15 mouse cellular contexts compared by ENCODE assay signal in the genomic region with DNA sequence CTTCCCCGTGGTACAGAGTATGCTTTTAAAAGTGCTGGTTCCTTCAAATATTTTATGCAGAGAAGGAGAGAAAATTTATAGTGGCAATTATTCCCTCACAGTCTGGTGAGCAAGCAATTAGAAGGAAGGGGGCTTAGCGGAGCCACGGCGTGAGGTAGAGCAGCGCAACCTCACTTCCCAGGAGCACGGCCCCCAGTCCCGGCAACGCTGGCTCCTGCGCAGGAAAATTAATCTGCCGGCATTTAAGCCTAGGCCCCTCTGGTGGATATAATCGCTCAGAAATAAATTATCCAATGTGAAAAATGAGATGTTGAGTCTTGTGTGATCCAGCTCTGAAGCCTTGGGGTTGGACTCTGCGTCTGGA. TPM values are rescaled to one million over a fixed set of nuclear protein-coding genes. Genes with fewer than 3 reads are reported as not detected.
DNase-seq lines count a peak whose midpoint lies in the region; ATAC-seq and TF ChIP-seq lines count a peak whose summit lies in the region.
"Had no signal": no experiment of that assay in that cellular context is flagged by ENCODE, and none has a peak within 500 bp of the region (broad histone marks: within the 10 kb centered on the region; RNA-seq: fewer than 3 reads in every experiment).

No protein-coding gene starts in this region.

- H3K27ac ChIP-seq in kidney, adult 2 months (ENCODE audit: insufficient read depth, low read depth, low read length) = peak overlapping the region; percentile 45; the same call in 1 of the 2 replicates
- peak overlapping the region; percentile 51 for H3K27ac ChIP-seq in hindbrain, embryonic 15.5 days (replicated peaks)
- H3K27ac ChIP-seq in neural tube, embryonic 12.5 days = 0 out of 2 replicates have a peak overlapping the region, but pooled peaks have one; percentile 22
- H3K27ac ChIP-seq: layer of hippocampus, adult 2 months; liver, embryonic 13.5 days; lung, embryonic 15.5 days had no signal

- H3K9ac ChIP-seq in hindbrain, embryonic 15.5 days = no peak overlapping the region
- no peak overlapping the region for H3K9ac ChIP-seq in neural tube, embryonic 12.5 days
- H3K9ac ChIP-seq: liver, embryonic 13.5 days; lung, embryonic 15.5 days had no signal

- TF ChIP-seq CTCF in kidney, adult 2 months (conservative IDR thresholded peaks at IDR 0.05; ENCODE audit: insufficient read depth, insufficient read length, low read depth, low read length) = no peak

- H3K4me3 ChIP-seq in kidney, adult 2 months (ENCODE audit: insufficient read depth, low read depth, low read length) = no peak overlapping the region
- H3K4me3 ChIP-seq in hindbrain, embryonic 15.5 days = no peak overlapping the region
- H3K4me3 ChIP-seq in neural tube, embryonic 12.5 days = no peak overlapping the region
- H3K4me3 ChIP-seq: erythroblast, embryonic 14.5 days; layer of hippocampus, adult 2 months; liver, embryonic 13.5 days; lung, embryonic 15.5 days had no signal

- peak; percentile 12 to 22 for DNase-seq in cerebellum, postnatal 25 days
- no peak for DNase-seq in cerebellum, adult 11 months
- DNase-seq in kidney, adult 2 months = no peak
- no peak for DNase-seq in kidney, postnatal 10 days
- no peak for DNase-seq in thymus, postnatal 10 days (ENCODE audit: low spot score in 2 of 2)
- DNase-seq: gastrocnemius, postnatal 25 days; liver, embryonic 13.5 days; thymus, adult 18-20 months had no signal

- H3K36me3 ChIP-seq in kidney, adult 2 months (ENCODE audit: control insufficient read depth, insufficient read depth, low read length) = no peaks in the 10 kb centered on the region
- no peaks in the 10 kb centered on the region for H3K36me3 ChIP-seq in hindbrain, embryonic 15.5 days
- peaks cover 25% of the 10 kb centered on the region for H3K36me3 ChIP-seq in neural tube, embryonic 12.5 days

- H3K27me3 ChIP-seq in kidney, adult 2 months (replicated peaks; ENCODE audit: control insufficient read depth, insufficient read depth, low read length) = no peaks in the 10 kb centered on the region
- H3K27me3 ChIP-seq in hindbrain, embryonic 15.5 days = no peaks in the 10 kb centered on the region
- no peaks in the 10 kb centered on the region for H3K27me3 ChIP-seq in neural tube, embryonic 12.5 days (replicated peaks)
- H3K27me3 ChIP-seq: liver, embryonic 13.5 days; lung, embryonic 15.5 days had no signal

- no peaks in the 10 kb centered on the region for H3K4me1 ChIP-seq in kidney, adult 2 months (ENCODE audit: control insufficient read depth, insufficient read depth, low read length)
- peaks cover 44% of the 10 kb centered on the region for H3K4me1 ChIP-seq in hindbrain, embryonic 15.5 days (replicated peaks)
- H3K4me1 ChIP-seq in neural tube, embryonic 12.5 days = peaks cover 37% of the 10 kb centered on the region

- no peak overlapping the region for H3K4me2 ChIP-seq in hindbrain, embryonic 15.5 days
- H3K4me2 ChIP-seq in neural tube, embryonic 12.5 days (replicated peaks) = no peak overlapping the region
- H3K4me2 ChIP-seq: liver, embryonic 13.5 days; lung, embryonic 15.5 days had no signal

- peak; percentile 27; the same call in 1 of the 2 replicates for ATAC-seq in hindbrain, embryonic 15.5 days (ENCODE audit: low FRiP score, low read depth)
- ATAC-seq in neural tube, embryonic 12.5 days (ENCODE audit: low FRiP score, low read depth) = no peak
- ATAC-seq in erythroid progenitor cell, adult 5-6 weeks (replicated peaks; ENCODE audit: low FRiP score, poor library complexity, severe bottlenecking) = no peak
- ATAC-seq: inflammation-experienced regulatory T-cells, adult 6 months had no signal

- no peak for TF ChIP-seq POLR2A in kidney, adult 2 months (IDR thresholded peaks at IDR 0.05; ENCODE audit: low read depth, low read length)

- H3K9me3 ChIP-seq in hindbrain, embryonic 15.5 days = no peaks in the 10 kb centered on the region
- H3K9me3 ChIP-seq in neural tube, embryonic 12.5 days = no peaks in the 10 kb centered on the region
- H3K9me3 ChIP-seq: liver, embryonic 13.5 days; lung, embryonic 15.5 days had no signal

- WGBS in kidney, adult 2 months = 47% methylated on average over 12 of the region's 12 CpGs
- WGBS in hindbrain, embryonic 15.5 days = 36% methylated on average over 12 of the region's 12 CpGs
- 60% methylated on average over 12 of the region's 12 CpGs for WGBS in neural tube, embryonic 12.5 days

RNA-seq across cellular contexts. Expression of a gene that starts 12.3 kb away (rescaled TPM):
- 10.5 and 12.3 TPM in 2 replicates for polyA plus RNA-seq in kidney, adult 2 months (2012; rRNA removed)
- polyA plus RNA-seq in hindbrain, embryonic 15.5 days (2015; fragmentation: Nextera tagmentation; extraction: Ambion mirVana) = 6.8 and 7.7 TPM in 2 replicates
- polyA plus RNA-seq in neural tube, embryonic 12.5 days (2016; fragmentation: Nextera tagmentation; extraction: Ambion mirVana) = 9.7 and 9.8 TPM in 2 replicates
- total RNA-seq in erythroid progenitor cell, adult 5-6 weeks (2015; ENCODE audit: low replicate concordance) = not detected in 2 replicates
- 9.4 TPM in 1 of 2 replicates, not detected in the other for total RNA-seq in erythroid progenitor cell, adult 5-6 weeks (2017; ENCODE audit: low replicate concordance)

Comparison
In these comparisons a context has a peak if more than half of its experiments do, and no peak if none do; other contexts are left out.
1. DNase-seq: peak in cerebellum, postnatal 25 days (2 of 2); none in cerebellum, adult 11 months (single experiment), kidney, adult 2 months (single experiment), kidney, postnatal 10 days (single experiment) and thymus, postnatal 10 days (0 of 2).
2. Peak in every context shown above with its lines, with median percentiles within 50 percentile points of each other: H3K27ac ChIP-seq.